Mouse (Mus musculus): ENCODE measurements around the gene Eddm3b.

The Eddm3b gene

GRCm38 (mm10) chr14:51094921-51095320 lies 19.3 kb upstream of the Eddm3b start:
- DNase-seq (ENCODE audit: low spot score) = no peak

- DNase-seq (ENCODE audit: low spot score) = no peak
Observed at GRCm38 (mm10) chr14:51095736-51096524, 18.3 kb upstream of the Eddm3b start.

GRCm38 (mm10) chr14:51098300-51098699 lies 15.9 kb upstream of the Eddm3b start:
- DNase-seq (ENCODE audit: low spot score) = peak; percentile 68

- DNase-seq (ENCODE audit: low spot score) = no peak
Observed at GRCm38 (mm10) chr14:51098921-51099320, 15.3 kb upstream of the Eddm3b start.

- DNase-seq (ENCODE audit: low spot score) = no peak
Observed at GRCm38 (mm10) chr14:51101284-51101683, 12.9 kb upstream of the Eddm3b start.

GRCm38 (mm10) chr14:51103217-51103616 lies 11.0 kb upstream of the Eddm3b start:
- DNase-seq (ENCODE audit: low spot score) = peak; percentile 70

GRCm38 (mm10) chr14:51104366-51104765 lies 9.9 kb upstream of the Eddm3b start:
- DNase-seq (ENCODE audit: low spot score) = no peak

- no peak for DNase-seq (ENCODE audit: low spot score)
Observed at GRCm38 (mm10) chr14:51106449-51106967, 7.7 kb upstream of the Eddm3b start.

GRCm38 (mm10) chr14:51111966-51112365 lies 2.3 kb upstream of the Eddm3b start:
- DNase-seq (ENCODE audit: low spot score) = no peak

- DNase-seq (ENCODE audit: low spot score) = no peak
Observed at GRCm38 (mm10) chr14:51113476-51113875, 750 bp upstream of the Eddm3b start.

GRCm38 (mm10) chr14:51125684-51126083 lies 11.5 kb downstream of the Eddm3b start:
- no peak for DNase-seq (ENCODE audit: low spot score)

GRCm38 (mm10) chr14:51127648-51128258 lies 13.5 kb downstream of the Eddm3b start:
- DNase-seq (ENCODE audit: low spot score) = no peak

- DNase-seq (ENCODE audit: low spot score) = no peak
Observed at GRCm38 (mm10) chr14:51128775-51129623, 14.8 kb downstream of the Eddm3b start.

- DNase-seq (ENCODE audit: low spot score) = no peak
Observed at GRCm38 (mm10) chr14:51129624-51129975, 15.4 kb downstream of the Eddm3b start.

GRCm38 (mm10) chr14:51130315-51130940 lies 16.2 kb downstream of the Eddm3b start:
- no peak for DNase-seq (ENCODE audit: low spot score)

- no peak for DNase-seq (ENCODE audit: low spot score)
Observed at GRCm38 (mm10) chr14:51131086-51131815, 17.0 kb downstream of the Eddm3b start.

- DNase-seq (ENCODE audit: low spot score) = no peak
Observed at GRCm38 (mm10) chr14:51132372-51132771, 18.1 kb downstream of the Eddm3b start.

- DNase-seq (ENCODE audit: low spot score) = no peak
Observed at GRCm38 (mm10) chr14:51140342-51140741, 26.1 kb downstream of the Eddm3b start.

- no peak for DNase-seq (ENCODE audit: low spot score)
Observed at GRCm38 (mm10) chr14:51142119-51142518, 27.9 kb downstream of the Eddm3b start.

- no peak for DNase-seq (ENCODE audit: low spot score)
Observed at GRCm38 (mm10) chr14:51142568-51142967, 28.3 kb downstream of the Eddm3b start.

GRCm38 (mm10) chr14:51143287-51143686 lies 29.1 kb downstream of the Eddm3b start:
- DNase-seq (ENCODE audit: low spot score) = no peak

Data from urinary bladder, postnatal 25 days (tissue).